Mouse (Mus musculus) MN1 (cell line): Measurements from ENCODE around the gene Ltbr.

Source experiments
- DNase-seq: peaks from one replicate; pipeline ENCODE4 v3.0.0-alpha.2; 2016; ENCODE audit warnings: low spot score

The Ltbr gene

GRCm38 (mm10) chr6:125313546-125314230 lies at the start of gene Ltbr:
Gene Ltbr (minus strand): TSS chr6:125313885.
- DNase-seq, result peak; percentile 85

DNA sequence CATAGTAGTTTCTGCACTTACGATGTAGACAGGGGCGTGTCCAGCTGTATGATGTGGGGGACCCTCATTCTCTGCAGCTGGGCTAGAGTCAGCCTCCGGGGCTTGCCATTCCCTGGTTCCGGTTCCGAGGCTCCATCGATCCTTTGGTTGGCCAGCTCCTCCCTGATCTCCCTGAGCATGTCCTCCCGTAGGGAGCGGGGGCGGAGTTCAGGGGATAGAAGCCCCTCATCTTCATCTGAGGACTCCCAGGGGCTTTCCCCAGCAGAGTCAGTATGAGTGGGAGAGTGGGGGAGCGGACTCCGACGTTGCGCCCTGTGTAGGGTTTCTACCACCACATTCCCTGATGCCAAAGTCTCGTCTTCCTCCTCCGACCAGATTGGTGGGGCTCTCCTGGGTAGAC lies 49.3 kb upstream of the Ltbr start:
- DNase-seq, result no peak

GRCm38 (mm10) chr6:125361467-125362291 lies 48.0 kb upstream of the Ltbr start:
- peak; percentile 56 for DNase-seq

DNA sequence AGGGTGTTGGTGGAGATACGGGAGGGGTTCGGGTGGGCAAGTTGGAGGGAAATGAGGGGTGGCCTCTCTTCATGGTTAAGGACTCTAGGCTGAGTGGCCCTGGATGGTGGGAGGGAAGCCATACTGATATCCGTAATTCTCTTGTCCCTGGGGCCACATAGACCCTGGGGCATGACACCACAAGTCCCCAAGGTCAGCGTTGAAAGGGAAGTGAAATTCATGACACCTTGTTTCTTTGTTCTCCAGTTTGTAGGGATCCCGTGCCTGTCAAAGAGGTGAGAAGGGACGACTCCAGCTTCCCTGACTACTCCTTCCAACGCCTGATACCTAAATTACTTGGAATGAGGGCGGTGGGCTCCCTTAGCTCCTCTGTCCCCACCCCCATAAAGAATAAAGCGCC lies 47.2 kb upstream of the Ltbr start:
- DNase-seq, result no peak

DNA sequence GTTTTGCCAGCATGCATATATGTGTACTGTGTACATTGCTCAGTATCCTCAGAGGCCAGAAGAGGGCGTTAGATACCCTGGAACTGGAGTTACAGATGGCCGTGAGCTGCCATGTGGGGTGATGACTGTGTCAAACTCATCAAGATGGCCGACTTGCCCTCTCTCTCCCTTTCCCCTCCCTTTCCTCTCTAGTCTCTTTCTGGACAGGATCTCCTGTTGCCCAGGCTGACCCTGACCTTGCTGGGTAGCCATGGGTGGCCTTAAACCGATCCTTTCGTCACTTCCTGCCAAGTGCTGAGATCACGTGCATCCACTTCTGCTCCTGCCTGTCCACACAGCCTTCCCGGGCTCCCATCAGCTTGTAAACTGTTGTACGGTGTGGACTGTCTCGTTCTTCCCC lies 46.3 kb upstream of the Ltbr start:
- no peak for DNase-seq

- DNase-seq, result no peak
Observed at GRCm38 (mm10) chr6:125357334-125357733, 43.6 kb upstream of the Ltbr start.

DNA sequence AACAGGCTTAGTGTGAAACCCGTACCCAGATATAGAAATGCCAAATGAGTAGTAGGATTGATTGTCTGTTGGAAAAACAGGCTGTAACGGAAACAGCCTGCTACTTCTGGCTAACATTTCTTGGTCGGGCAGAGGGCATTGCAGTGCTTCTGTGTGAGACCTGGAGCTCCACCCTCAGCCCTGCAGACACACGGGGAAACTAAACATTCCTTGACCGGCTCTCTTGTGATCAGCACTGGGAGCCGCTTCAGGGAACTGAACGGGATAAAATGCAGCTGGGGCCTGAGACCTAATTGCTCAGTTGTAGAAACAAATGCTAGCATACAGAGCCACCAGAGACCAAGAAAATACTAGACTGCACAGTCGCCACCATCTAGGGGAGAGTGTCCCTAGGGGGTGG lies 42.6 kb upstream of the Ltbr start:
- DNase-seq, result no peak

DNA sequence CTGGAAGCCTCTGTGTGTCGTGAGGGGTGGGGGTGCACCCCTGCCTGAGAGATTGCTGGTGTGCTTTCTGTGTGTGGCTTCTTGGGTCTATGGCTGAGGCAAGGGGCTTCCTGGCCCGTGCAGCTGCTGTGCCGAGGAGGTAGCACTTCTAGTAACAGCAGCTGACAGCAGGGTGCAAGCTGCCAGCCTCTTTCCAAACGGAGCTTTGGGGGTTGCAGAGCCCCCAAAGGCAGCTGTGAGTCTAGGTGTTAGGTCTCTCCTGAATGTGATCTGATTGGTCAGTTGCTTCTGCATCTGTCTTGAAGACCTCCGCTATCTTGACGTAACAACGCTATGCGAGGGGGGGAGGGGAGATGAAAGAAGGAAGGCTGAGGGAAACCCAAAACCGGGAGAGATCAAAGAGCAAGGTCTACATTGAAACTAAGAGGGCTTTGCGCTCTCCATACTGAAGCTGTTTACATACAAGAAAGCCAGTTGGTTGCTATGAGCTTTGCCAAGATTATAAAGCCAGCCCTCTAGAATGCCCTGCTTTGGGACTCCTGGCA lies 41.6 kb upstream of the Ltbr start:
- DNase-seq, result no peak

- DNase-seq, result peak; percentile 84
Observed at GRCm38 (mm10) chr6:125354352-125355151, 40.9 kb upstream of the Ltbr start.

- DNase-seq, result no peak
Observed at GRCm38 (mm10) chr6:125353655-125354054, 40.0 kb upstream of the Ltbr start.

- DNase-seq, result no peak
Observed at GRCm38 (mm10) chr6:125353221-125353620, 39.5 kb upstream of the Ltbr start.

GRCm38 (mm10) chr6:125352811-125353210 lies 39.1 kb upstream of the Ltbr start:
- DNase-seq, result no peak

DNA sequence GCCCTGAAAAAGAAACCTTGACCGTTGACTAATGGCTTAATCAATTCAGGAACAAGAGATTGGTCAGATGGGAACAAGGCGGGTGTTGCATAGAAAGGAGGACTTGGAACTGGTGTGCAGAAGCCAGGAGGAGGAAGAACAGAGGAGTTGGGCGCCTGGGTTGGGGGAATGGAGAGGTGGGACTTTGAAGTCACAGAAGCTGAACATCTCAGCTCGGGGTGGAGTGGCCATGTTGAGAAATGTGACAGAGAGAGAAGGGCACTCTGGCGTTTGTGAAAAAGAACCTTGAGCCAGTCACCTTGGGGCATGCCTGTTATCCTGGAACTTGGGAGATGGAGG lies 38.3 kb upstream of the Ltbr start:
- no peak for DNase-seq

GRCm38 (mm10) chr6:125351368-125352045 lies 37.8 kb upstream of the Ltbr start:
- DNase-seq, result no peak

DNA sequence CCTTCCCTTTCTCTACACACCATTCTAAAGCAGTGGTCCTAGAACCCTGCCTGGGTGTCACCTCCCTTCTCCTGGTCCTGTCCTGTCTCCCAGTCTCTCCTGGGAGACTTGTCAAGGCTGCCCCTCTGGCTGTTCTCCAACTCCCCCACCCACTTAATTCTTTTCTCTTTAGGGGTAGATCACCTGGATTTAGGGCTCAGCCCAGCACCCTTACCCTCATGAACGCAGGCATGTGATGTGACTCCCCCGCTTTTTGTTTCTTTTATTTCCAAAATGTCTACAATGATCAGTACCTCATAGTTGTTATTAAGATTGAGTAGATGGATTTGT lies 37.3 kb upstream of the Ltbr start:
- no peak for DNase-seq

DNA sequence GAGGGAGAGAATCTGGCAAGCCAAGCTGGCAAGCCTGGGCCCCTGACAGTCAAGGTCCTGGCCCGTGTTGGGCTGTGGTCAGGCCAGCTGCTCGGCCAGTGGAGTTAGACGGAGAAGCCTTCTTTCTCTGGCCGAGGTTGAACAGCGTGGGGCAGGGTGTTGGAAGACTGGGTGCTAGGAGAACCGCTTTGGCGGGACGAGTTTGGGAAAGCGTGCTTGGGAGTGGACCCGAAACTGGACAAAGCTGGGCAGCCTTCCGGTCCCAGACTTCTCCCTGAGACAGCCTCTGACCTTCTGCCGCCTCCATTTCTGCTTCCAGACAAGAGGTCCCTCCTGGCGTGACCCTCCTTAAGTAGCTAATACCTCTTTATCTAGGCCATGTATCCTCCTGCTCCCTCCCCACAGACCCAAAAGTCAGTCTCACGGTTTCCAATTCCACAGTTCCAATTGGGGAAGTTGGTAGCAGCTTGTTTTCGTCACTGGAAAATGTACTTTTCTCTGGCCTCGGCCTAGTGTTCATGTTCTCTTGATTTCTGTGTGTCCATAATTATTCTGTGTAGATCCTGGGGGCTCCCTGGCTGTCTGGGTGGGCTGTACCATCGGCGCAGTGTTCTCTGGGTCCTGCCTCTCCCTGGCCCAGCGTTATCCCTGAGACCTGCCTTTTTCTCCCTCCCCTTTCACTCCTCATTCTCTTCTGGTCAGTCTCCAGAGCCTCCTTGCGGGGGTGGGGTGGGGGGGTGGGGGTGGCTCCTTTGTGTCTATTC lies 36.7 kb upstream of the Ltbr start:
- DNase-seq, result peak; percentile 34

DNA sequence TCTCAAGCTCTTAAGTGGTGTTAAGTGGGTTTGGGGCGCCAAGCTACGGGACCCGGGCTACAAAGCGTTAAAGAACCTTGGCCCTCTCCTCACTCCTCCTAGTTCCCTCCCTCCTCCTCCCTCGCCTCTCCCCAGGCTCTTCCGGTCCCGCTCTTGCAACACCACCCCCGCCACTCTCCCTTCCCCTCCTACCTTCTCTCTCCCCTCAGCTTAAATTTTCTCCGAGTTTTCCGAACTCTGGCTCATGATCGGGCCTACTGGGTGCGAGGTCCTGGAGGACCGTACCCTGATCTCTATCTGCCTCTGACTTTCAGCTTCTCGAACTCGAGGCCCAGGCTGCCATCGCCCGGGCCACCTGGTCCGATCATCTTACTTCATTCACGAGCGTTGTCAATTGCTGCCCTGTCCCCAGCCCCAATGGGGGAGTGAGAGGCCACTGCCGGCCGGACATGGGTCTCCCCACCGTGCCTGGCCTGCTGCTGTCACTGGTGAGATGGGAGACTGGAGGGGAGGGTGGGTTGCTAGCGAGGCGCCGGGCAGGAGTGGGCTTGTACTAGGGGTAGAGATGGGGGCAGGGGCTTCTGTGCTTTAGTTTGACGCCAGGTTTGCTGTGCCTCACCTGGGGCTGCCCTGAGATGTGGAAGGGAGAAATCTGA lies 36.0 kb upstream of the Ltbr start:
- DNase-seq, result peak; percentile 64

DNA sequence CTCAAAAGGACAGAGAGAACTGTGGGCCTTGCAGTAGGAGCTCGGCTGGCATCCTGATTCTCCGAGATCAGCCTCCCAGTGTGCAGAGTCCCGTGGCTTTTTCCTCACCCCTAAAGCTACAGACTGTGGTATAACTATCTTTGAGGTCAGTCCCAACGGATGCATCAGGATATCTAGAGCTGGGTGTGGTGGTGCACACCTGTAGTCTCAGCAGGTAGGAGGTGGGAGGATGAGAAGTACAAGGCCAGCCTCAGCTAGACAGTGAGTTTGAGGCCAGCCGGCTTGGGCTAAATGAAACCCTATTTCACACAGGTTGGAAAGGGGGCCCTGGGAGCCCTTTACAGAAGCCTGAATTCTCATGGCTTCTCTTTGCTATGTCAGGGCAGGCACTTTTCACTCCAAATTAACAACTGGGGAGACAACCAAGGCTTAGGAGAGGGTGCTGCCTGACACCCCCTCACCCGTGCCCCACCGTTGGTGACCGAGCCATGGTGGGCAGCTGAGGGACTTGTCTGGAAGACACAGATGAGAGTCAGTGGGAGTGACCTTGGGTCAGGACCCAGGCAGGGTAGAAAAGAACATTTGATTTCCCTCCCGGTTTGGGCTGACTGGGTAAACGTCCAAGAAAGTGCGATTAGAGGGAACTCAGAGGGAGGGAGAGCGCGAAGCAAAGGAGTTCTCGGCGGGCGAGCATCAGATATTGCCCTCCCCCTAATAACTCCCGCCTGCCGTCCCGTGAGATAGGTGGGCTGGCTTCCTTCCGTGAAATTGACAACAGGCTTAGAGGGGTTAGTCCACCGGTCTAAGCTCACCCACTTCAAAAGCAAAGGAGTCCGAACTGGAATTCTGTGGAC lies 35.3 kb upstream of the Ltbr start, which contains the start of gene Tnfrsf1a:
Gene Tnfrsf1a (plus strand): TSS at position 642 of the 854 bp plus-strand sequence.
- no peak for DNase-seq

GRCm38 (mm10) chr6:125346029-125346428 lies 32.3 kb upstream of the Ltbr start:
- no peak for DNase-seq

GRCm38 (mm10) chr6:125345625-125346024 lies 31.9 kb upstream of the Ltbr start:
- no peak for DNase-seq
